Mouse (Mus musculus) left cerebral cortex, postnatal 4 days (tissue): ENCODE measurements around the gene Cpm. TPM values are rescaled to one million over a fixed set of nuclear protein-coding genes. Genes with fewer than 3 reads are reported as not detected.
A peak's percentile ranks its signal among the peaks of the same experiment; 100 is the strongest.
"Not testable (repeated sequence)": the region's sequence is repeated elsewhere in the genome, so short reads cannot be mapped to it uniquely, and the experiment has no call there.

Source experiments
- DNase-seq: peaks from one replicate; pipeline ENCODE4 v3.0.0-alpha.2; 2022
- intact Hi-C: fragments of 180-260 bp; cut with DNase I; formaldehyde crosslinking; loops from one replicate; pipeline ENCODE4 v1.15.1; 2025
- total RNA-seq, 2 experiments: library from RNA; stranded (reverse); gene quantifications; 2 replicates each; pipeline ENCODE4 v1.2.3; 2021

Gene Cpm
- total RNA-seq, 2 experiments from 2014 or later: 1.7 to 2.5 TPM

DNA sequence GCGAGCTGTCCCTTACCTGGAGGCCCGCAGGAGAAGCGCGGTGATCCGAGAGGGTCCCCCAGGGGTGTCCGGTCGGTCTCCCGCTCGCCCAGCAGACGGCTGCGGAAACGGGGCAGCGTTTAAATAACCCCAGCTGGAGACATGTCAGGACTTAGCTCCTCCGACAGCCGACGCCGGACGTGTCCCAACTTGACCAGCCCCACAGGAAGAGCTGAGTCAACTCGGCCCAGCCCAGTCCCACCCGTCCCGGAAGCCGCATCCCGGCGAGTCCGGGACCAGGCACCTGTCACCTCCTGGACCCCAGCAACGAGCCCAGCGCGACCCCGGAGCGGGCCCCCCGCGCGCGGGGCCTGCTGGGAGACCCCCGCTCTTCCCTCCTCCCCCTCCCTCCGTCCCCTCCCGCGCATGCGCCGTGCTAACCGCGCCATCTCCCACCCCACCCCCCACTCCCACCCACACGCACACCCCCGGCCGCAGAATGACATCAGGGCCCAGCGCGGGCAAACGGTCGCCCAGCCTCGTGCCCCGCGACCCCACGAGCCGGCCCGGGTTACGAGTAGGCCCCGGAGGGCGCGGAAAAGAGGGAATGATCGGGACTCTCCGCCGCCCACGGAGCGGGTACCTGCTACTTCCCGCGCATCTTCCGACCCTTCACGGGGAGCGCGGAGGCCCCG lies 80.8 kb downstream of the Cpm start:
- intact Hi-C loops: no loop called here
- peak; percentile 89 for DNase-seq

DNA sequence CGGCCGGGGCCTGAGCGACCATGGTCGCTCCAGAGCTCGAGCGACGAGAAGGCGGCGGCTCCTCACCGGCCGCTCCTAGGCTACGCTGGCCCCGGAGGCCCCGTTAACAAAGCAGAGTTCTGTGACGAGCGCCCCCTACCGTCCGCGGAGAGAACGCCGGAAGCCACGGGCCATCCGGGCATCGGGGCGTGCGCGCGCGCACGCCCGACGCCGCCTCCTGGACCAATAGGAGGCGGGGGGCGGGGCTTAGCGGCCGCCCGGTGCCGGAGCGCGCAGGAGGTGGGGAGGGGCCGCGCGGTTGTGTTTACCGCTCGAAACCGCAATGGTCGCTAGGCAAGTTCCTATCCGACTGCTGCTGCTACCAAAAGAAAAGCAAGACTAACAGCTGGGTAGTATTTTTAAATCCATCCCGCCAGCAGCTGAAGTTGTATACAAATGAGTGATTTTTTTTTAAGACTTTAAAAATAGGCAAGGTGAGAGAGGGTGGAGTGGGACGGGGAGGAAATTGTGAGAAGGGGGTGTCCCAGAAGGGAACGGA lies 81.4 kb downstream of the Cpm start, which contains the start of gene Mdm2:
Mdm2 (minus strand) TSS at position 155 of the 538 bp plus-strand sequence.
- intact Hi-C loops: no loop called here
- DNase-seq: peak; percentile 99

DNA sequence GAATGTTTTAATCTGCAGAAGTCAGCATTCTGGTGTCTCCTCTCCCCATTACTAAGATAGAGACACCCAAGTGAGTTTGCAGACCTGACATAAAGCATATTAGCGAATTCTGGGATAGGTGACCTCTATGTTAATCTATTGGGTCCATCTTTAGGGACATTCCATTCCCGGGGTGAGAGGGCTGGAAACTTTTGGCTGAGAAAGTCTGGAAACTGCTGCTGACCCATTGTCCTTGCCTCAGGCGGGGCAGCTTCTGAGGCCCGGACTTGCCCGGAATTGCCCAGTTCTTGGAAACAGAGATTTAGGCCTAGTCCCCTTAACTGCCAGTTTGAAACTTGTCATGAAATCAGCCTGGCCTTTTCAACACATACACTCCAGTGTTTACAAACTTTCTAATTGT lies 82.1 kb downstream of the Cpm start:
- intact Hi-C loops: no loop called here
- no peak for DNase-seq

GRCm38 (mm10) chr10:117712191-117712754 lies 83.0 kb downstream of the Cpm start:
- DNase-seq: no peak
- intact Hi-C loops: no loop called here

DNA sequence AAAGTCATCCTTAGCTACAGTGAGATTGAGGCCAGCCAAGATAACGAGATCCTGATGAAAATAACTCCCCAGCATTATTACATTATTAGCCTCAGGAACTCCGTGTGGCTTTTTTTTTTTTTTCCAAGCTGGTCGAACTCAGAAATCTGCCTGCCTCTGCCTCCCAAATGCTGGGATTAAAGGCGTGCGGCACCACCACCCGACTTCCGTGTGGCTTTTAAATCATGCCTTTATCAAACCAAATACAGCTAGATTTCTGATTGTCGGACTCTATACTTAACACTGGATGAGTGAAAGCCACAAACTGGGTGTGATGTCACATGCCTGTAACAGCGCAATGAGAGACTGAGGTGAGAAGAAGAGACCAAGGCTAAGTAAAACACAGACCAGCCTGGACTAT lies 83.6 kb downstream of the Cpm start:
- DNase-seq: no peak
- intact Hi-C loops: no loop called here

DNA sequence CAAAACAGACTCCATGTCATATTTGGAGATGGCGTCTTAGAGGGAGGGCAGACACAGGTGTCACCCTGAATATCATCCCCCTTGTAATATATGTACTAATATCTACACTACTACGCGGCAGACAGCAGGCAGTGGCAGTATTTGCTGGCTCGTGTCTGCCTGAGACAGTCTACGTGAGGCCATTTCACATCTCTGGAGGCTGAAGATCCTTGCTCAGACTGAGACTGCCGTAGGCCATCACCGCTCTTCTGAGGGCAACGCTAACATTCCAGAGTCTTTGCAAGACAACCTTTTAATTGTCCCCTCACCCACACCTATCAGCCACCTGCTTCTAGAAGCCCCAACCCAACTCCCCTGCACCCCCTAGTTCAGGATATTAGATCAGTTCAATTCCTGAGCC lies 84.2 kb downstream of the Cpm start:
- no peak for DNase-seq
- intact Hi-C loops: no loop called here

DNA sequence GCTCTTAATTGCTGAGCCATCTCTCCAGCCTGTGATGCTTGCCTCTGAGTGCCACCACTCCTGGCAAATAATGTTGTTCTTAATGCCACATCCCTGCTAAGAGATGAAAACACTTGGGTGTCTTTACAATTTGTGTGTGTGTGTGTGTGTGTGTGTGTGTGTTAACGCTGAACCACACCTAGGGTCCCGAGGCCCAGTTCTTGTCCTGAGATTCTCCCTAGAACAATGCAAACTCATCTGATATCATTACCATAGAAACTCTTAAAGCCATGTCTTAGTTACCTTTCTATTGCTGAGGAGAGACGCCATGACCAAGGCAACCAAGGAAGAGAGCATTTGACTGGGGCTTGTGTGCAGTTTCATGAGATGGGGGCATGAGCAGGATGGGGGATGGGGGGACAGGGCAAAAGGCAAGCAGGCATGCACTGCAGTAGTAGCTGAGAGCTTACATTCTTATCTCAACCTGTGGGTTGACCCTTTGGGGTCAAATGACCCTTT lies 84.8 kb downstream of the Cpm start:
- intact Hi-C loops: no loop called here
- no peak for DNase-seq

- intact Hi-C loops: no loop called here
- DNase-seq: no peak
Measured at GRCm38 (mm10) chr10:117714928-117715500, 85.7 kb downstream of the Cpm start.

GRCm38 (mm10) chr10:117715654-117716053 lies 86.4 kb downstream of the Cpm start:
- DNase-seq, intact Hi-C loops: not testable (repeated sequence)

DNA sequence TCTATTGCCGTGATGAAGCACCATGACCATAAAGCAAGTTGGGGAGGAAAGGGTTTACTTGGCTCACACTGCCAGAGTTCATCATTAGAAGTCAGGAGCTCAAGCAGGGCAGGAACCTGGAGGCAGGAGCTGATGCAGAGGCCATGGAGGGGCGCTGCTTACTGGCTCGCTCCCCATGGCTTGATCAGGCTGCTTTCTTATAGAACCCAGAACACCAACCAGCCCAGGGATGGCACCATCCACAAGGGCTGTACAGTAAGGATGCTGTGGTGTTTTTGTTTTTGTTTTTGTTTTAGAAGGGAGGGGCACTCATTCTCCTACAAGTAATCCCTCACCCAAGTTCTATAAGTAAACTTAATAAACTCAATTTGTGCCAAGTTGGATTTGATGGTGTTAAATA lies 87.4 kb downstream of the Cpm start:
- intact Hi-C loops: no loop called here
- DNase-seq: no peak

GRCm38 (mm10) chr10:117717583-117717982 lies 88.3 kb downstream of the Cpm start:
- no peak for DNase-seq
- intact Hi-C loops: no loop called here

DNA sequence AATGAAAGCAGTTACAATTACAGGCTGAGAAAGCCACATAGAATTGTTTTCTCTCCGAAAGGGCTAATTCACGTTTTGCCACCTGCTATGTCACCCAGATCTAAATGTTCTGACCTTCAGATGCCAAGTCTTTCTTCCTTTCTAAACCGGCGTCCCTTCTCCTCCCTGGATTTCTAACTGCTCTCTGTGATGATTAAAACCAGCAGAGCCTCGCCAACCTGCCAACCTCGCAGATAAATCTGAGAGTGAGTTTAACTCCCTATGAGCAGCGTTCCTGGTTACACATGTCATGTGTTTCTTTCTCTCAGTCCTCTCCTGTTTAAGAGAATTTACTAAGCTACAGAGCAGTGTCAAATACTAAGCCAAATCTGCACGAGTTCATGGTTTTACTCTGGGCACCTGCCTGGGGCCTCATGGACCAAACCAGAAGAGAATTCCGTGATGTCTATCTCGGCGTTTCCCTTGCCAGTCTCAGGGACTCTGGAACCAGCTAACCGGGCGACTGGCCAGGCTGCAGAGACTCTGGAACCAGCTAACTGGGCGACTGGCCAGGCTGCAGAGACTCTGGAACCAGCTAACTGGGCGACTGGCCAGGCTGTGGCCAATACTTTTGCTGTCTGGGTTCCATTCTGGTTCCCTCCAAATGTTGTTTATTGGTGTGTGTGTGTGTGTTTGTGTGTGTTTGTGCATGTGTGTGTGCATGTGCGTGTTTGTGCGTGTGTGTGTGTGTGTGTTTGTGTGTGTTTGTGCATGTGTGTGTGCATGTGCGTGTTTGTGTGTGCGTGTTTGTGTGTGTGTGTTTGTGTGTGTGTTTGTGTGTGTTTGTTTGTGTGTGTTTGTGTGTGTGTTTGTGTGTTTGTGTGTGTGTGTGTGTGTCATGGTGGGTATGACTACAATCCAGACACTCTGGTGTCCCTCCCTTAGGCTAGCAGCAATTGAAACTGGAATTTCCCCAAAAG lies 89.1 kb downstream of the Cpm start:
- intact Hi-C loops: no loop called here
- DNase-seq: peak; percentile 53

GRCm38 (mm10) chr10:117724136-117724718 lies 94.9 kb downstream of the Cpm start:
- intact Hi-C loops: no loop called here
- no peak for DNase-seq

GRCm38 (mm10) chr10:117724804-117725361 lies 95.6 kb downstream of the Cpm start:
- intact Hi-C loops: no loop called here

DNA sequence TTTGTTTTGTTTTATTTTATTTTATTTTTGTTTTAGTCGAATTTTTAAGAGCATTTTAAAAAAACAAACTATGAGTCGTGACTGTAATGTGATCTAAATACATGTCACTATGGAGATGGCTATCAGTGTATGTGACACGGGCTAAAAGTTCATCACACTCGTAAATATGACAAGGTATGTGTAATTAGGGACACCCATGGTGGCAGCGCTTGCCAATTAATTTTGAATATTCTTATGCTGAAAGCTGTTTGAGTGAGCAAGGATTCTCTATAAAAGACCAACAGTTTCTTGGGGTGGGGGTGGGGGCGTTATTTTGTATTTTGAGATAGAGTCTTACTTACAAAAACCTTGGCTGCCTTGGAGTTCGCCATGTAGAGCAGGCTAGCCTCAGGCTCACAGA lies 96.4 kb downstream of the Cpm start:
- intact Hi-C loops: no loop called here
- DNase-seq: no peak

More at GRCm38 (mm10) chr10:117724804-117725361, 95.6 kb downstream of the Cpm start:
- no peak for DNase-seq

GRCm38 (mm10) chr10:117726350-117726749 lies 97.0 kb downstream of the Cpm start:
- no peak for DNase-seq
- intact Hi-C loops: no loop called here

- no peak for DNase-seq
- intact Hi-C loops: no loop called here
Measured at GRCm38 (mm10) chr10:117726888-117727385, 97.6 kb downstream of the Cpm start.

GRCm38 (mm10) chr10:117727518-117728110 lies 98.3 kb downstream of the Cpm start:
- intact Hi-C loops: no loop called here

DNA sequence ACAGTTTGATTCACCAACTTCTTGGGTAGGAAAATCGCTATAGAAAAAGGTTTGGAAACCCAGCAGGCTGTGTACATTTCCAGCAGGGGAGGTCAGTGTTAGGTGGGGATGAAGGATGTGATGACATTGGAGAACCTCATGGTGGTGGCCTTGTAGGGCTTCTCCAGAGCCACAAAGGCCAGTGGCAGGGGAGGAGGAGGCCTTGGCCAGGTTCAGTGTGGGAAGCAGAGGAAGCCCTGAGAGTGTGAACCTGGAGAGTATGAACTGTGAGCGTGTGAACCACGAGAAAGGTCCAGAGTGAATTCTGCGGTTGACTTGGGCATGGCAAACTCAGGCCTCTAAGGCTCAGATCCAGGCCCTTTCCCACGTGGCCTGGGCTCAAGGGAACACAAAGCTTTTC lies 99.3 kb downstream of the Cpm start:
- no peak for DNase-seq
- intact Hi-C loops: no loop called here

More at GRCm38 (mm10) chr10:117727518-117728110, 98.3 kb downstream of the Cpm start:
- DNase-seq: no peak
